Mouse (Mus musculus) kidney, adult 2 months (tissue): ENCODE data around the gene Exosc10. TPM values are rescaled to one million over a fixed set of nuclear protein-coding genes. Genes with fewer than 3 reads are reported as not detected.
A peak's percentile ranks its signal among the peaks of the same experiment; 100 is the strongest.

Source experiments
- DNase-seq: peaks from one replicate; pipeline ENCODE4 v3.0.0; 2021
- H3K27ac ChIP-seq: fragments of 200-500 bp; 2 replicates; pipeline ENCODE4 v1.5.1; 2012; ENCODE audit warnings: low read depth, low read length, control low read depth, inconsistent platforms; ENCODE audit not compliant: insufficient read depth
- H3K27me3 ChIP-seq: fragments of 200-500 bp; replicated peaks from 2 replicates; pipeline ENCODE4 v1.6.1; 2012; ENCODE audit warnings: mild to moderate bottlenecking, moderate library complexity, low read length, inconsistent platforms; ENCODE audit not compliant: control insufficient read depth, insufficient read depth
- H3K36me3 ChIP-seq: fragments of 200-500 bp; 2 replicates; pipeline ENCODE4 v1.6.1; 2012; ENCODE audit warnings: mild to moderate bottlenecking, moderate library complexity, low read length, inconsistent platforms; ENCODE audit not compliant: control insufficient read depth, insufficient read depth
- H3K4me1 ChIP-seq: fragments of 200-500 bp; 2 replicates; pipeline ENCODE4 v1.6.1; 2011; ENCODE audit warnings: low read length; ENCODE audit not compliant: control insufficient read depth, insufficient read depth
- H3K4me3 ChIP-seq: fragments of 200-500 bp; 2 replicates; pipeline ENCODE4 v1.5.1; 2011; ENCODE audit warnings: mild to moderate bottlenecking, low read depth, low read length, control low read depth; ENCODE audit not compliant: insufficient read depth
- CTCF ChIP-seq: fragments of 200-500 bp; conservative IDR thresholded peaks from 2 replicates; pipeline ENCODE4 v1.5.1; 2011; ENCODE audit warnings: low read depth, mild to moderate bottlenecking, control low read depth, low read length, moderate library complexity, mixed read lengths; ENCODE audit not compliant: insufficient read depth, insufficient read length
- POLR2A ChIP-seq: fragments of 200-500 bp; IDR thresholded peaks from one replicate; pipeline ENCODE4 v1.6.1; 2011; ENCODE audit warnings: low read depth, low read length, control low read depth
- WGBS: fragments of 180-500 bp; shearing (Covaris S2); methylation state at CpG from one replicate; pipeline ENCODE4 v1.1.7; 2018; 5-methylcytosine and 5-hydroxymethylcytosine counted together
- polyA plus RNA-seq: library from polyadenylated mRNA; depleted of rRNA; stranded (reverse); fragments of >200 nt; gene quantifications from 2 replicates; pipeline ENCODE4 v1.2.3, GENCODE M21; 2012

The Exosc10 gene
- polyA plus RNA-seq, 1 experiment, result 21.8 TPM

- H3K4me3 ChIP-seq, result no peak overlapping the region
- 88% methylated on average over 4 of the region's 4 CpGs for WGBS
- DNase-seq, result no peak
- no peak for TF ChIP-seq CTCF
- TF ChIP-seq POLR2A, result no peak
- H3K36me3 ChIP-seq, result no peaks in the 10 kb centered on the region
- no peak overlapping the region for H3K27ac ChIP-seq
- no peaks in the 10 kb centered on the region for H3K4me1 ChIP-seq
- H3K27me3 ChIP-seq, result no peaks in the 10 kb centered on the region
Observed at GRCm38 (mm10) chr4:148600316-148600715, 42.1 kb downstream of the Exosc10 start.

GRCm38 (mm10) chr4:148601871-148602270 lies 43.6 kb downstream of the Exosc10 start:
- Histone ChIP-seq H3K27me3 (no peaks in the 10 kb centered on the region), H3K4me1 (no peaks in the 10 kb centered on the region), H3K36me3 (no peaks in the 10 kb centered on the region), H3K4me3 (no peak overlapping the region), H3K27ac (no peak overlapping the region)
- DNase-seq, result no peak
- no peak for TF ChIP-seq CTCF
- no peak for TF ChIP-seq POLR2A
- WGBS, result 68% methylated on average over 4 of the region's 4 CpGs

- no peaks in the 10 kb centered on the region for H3K27me3 ChIP-seq
- WGBS, result 84% methylated on average over 14 of the region's 14 CpGs
- H3K27ac ChIP-seq, result no peak within 1 kb of the TSS
- DNase-seq, result no peak
- no peak for TF ChIP-seq CTCF
- TF ChIP-seq POLR2A, result no peak
- no peak within 1 kb of the TSS for H3K4me3 ChIP-seq
- no peaks in the 10 kb centered on the region for H3K36me3 ChIP-seq
- H3K4me1 ChIP-seq, result no peaks in the 10 kb centered on the region; the same call in 1 of the 2 replicates
Observed at GRCm38 (mm10) chr4:148602357-148603120, 44.3 kb downstream of the Exosc10 start, which contains the start of gene Masp2. Gene Masp2 (plus strand): TSS chr4:148602554.

GRCm38 (mm10) chr4:148603376-148604139 lies 45.3 kb downstream of the Exosc10 start:
- no peaks in the 10 kb centered on the region for H3K36me3 ChIP-seq
- H3K27ac ChIP-seq, result no peak overlapping the region
- H3K27me3 ChIP-seq, result no peaks in the 10 kb centered on the region
- DNase-seq, result no peak
- peaks cover under 1% of the 10 kb centered on the region; the same call in 1 of the 2 replicates for H3K4me1 ChIP-seq
- H3K4me3 ChIP-seq, result no peak overlapping the region
- WGBS, result 78% methylated on average over 10 of the region's 10 CpGs
- TF ChIP-seq POLR2A (no peak), CTCF (no peak)

- H3K27ac ChIP-seq, result no peak overlapping the region
- no peaks in the 10 kb centered on the region for H3K27me3 ChIP-seq
- WGBS, result 75% methylated on average over 7 of the region's 7 CpGs
- H3K36me3 ChIP-seq, result no peaks in the 10 kb centered on the region
- peaks cover 7% of the 10 kb centered on the region for H3K4me1 ChIP-seq
- DNase-seq, result no peak
- TF ChIP-seq POLR2A (no peak), CTCF (no peak)
- no peak overlapping the region for H3K4me3 ChIP-seq
Observed at GRCm38 (mm10) chr4:148604141-148604540, 45.9 kb downstream of the Exosc10 start.

GRCm38 (mm10) chr4:148604541-148605165 lies 46.4 kb downstream of the Exosc10 start:
- 95% methylated on average over 3 of the region's 3 CpGs for WGBS
- peak; percentile 76 for DNase-seq
- TF ChIP-seq CTCF (peak; percentile 72), POLR2A (no peak)
- no peak overlapping the region for H3K4me3 ChIP-seq
- H3K36me3 ChIP-seq, result no peaks in the 10 kb centered on the region
- H3K4me1 ChIP-seq, result peaks cover 10% of the 10 kb centered on the region
- no peak overlapping the region for H3K27ac ChIP-seq
- no peaks in the 10 kb centered on the region for H3K27me3 ChIP-seq
